Mouse (Mus musculus): Measurements from ENCODE around the gene AI182371.

DNA sequence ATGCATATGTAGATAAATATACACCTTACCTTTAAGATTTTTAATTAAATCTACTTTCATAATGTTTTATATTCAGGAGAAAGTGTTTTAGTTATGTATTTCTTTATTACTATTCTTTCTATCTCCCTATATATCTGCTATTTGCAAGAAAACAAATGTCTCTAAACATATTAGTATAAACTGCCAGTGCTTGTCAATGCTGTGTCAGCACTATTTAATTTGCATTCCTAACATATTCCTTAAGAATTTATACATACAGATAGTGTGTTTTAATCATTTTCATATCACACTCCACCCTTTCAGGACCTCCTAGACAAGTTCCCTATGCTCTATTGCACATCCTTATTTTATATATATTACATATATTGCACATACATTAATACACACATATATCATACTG is 1.4 kb upstream of the AI182371 start:
- TF ChIP-seq CTCF (conservative IDR thresholded peaks at IDR 0.05; ENCODE audit: low read length) (no peak), POU5F1 (IDR thresholded peaks at IDR 0.05; ENCODE audit: borderline replicate concordance, low read length) (no peak), NANOG (IDR thresholded peaks at IDR 0.05; ENCODE audit: borderline replicate concordance, low read length) (no peak)
